Mouse (Mus musculus): ENCODE data around the gene Bglap.

Gene Bglap

GRCm38 (mm10) chr3:88339006-88339405 is 45.3 kb downstream of the Bglap start:
- DNase-seq, result no peak

- no peak for DNase-seq
Observed at GRCm38 (mm10) chr3:88338316-88338715, 45.9 kb downstream of the Bglap start.

- no peak for DNase-seq
Observed at GRCm38 (mm10) chr3:88337367-88338020, 46.8 kb downstream of the Bglap start.

- DNase-seq, result peak; percentile 97
Observed at GRCm38 (mm10) chr3:88336058-88337013, 47.9 kb downstream of the Bglap start, which contains the start of the genes Tmem79 and Smg5. Gene Tmem79 (minus strand): TSS chr3:88336148. Gene Smg5 (plus strand): TSS chr3:88336260.

- no peak for DNase-seq
Observed at GRCm38 (mm10) chr3:88335436-88336053, 48.7 kb downstream of the Bglap start.

GRCm38 (mm10) chr3:88334902-88335435 is 49.3 kb downstream of the Bglap start:
- DNase-seq, result no peak

- peak; percentile 56 to 74 for DNase-seq
Observed at GRCm38 (mm10) chr3:88334029-88334658, 50.1 kb downstream of the Bglap start.

All from lung, adult 18-20 months (tissue).